Mouse (Mus musculus) spleen, adult 2 months (tissue): ENCODE results near the gene Iqsec3.

Source experiments
- CTCF ChIP-seq: fragments of 200-500 bp; IDR thresholded peaks from 2 replicates; pipeline ENCODE4 v1.5.1; 2011; ENCODE audit warnings: mild to moderate bottlenecking, inconsistent platforms; ENCODE audit not compliant: insufficient read depth, insufficient read length, insufficient replicate concordance; ENCODE audit errors: extremely low read depth
- POLR2A ChIP-seq: fragments of 200-500 bp; IDR thresholded peaks from 2 replicates; pipeline ENCODE4 v1.6.1; 2011; ENCODE audit warnings: low read depth, low read length, inconsistent platforms

GRCm38 (mm10) chr6:121346428-121346827 is 127.0 kb downstream of the Iqsec3 start:
- TF ChIP-seq CTCF (no peak), POLR2A (no peak)
